Mouse (Mus musculus): ENCODE measurements around the gene Ppfibp1. TPM values are rescaled to one million over a fixed set of nuclear protein-coding genes. Genes with fewer than 3 reads are reported as not detected.

Ppfibp1 gene
- polyA plus RNA-seq, 1 experiment: 15.5 TPM

GRCm38 (mm10) chr6:147042291-147043290, 154.3 kb downstream of the Ppfibp1 start, which contains the start of gene Mrps35:
TSS of gene Mrps35 (plus strand) at chr6:147042764.
- Histone ChIP-seq H3K27ac (ENCODE audit: control insufficient read depth, insufficient read depth, low read depth, low read length, poor library complexity) (peak within 1 kb of the TSS; percentile 75), H3K4me1 (ENCODE audit: control insufficient read depth, insufficient read depth, low read length) (peaks cover 1% of the 10 kb centered on the region; the same call in 1 of the 2 replicates), H3K4me3 (replicated peaks; ENCODE audit: control insufficient read depth, low read depth, low read length) (peak within 1 kb of the TSS; percentile 86)
- WGBS: 4% methylated on average over 66 of the region's 66 CpGs
- TF ChIP-seq POLR2A (IDR thresholded peaks at IDR 0.05; ENCODE audit: borderline replicate concordance, control insufficient read depth, low read depth, low read length): peak; percentile 84
- TF ChIP-seq CTCF (IDR thresholded peaks at IDR 0.05; ENCODE audit: control insufficient read depth, insufficient read depth, low read length): 0 out of 2 replicates have a peak, but pooled peaks have one; percentile 2

DNA sequence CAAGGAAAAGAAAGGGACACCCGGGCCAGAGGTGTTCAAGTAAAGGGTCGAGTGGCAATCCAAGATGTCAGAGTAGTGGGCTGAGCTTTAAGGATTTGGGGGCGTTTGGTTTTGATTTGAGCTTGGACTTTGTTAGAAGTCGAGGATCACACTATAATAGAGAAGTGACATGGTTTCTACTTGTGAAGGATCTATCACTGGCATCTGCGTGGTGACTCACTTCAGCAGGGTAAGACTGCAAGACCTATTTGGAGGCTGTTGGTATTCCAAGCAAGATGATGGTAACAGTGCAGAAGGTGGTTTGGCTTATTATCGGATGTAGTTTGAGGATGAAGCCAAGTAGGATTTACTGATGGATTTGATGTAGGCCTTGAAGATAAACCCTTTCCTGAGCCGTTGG, 155.3 kb downstream of the Ppfibp1 start:
- peaks cover 1% of the 10 kb centered on the region; the same call in 1 of the 2 replicates for H3K4me1 ChIP-seq (ENCODE audit: control insufficient read depth, insufficient read depth, low read length)
- WGBS: 42% methylated on average over 7 of the region's 7 CpGs
- TF ChIP-seq CTCF (IDR thresholded peaks at IDR 0.05; ENCODE audit: control insufficient read depth, insufficient read depth, low read length) (no peak), POLR2A (IDR thresholded peaks at IDR 0.05; ENCODE audit: borderline replicate concordance, control insufficient read depth, low read depth, low read length) (no peak)
- no peak overlapping the region for H3K4me3 ChIP-seq (replicated peaks; ENCODE audit: control insufficient read depth, low read depth, low read length)
- no peak overlapping the region for H3K27ac ChIP-seq (ENCODE audit: control insufficient read depth, insufficient read depth, low read depth, low read length, poor library complexity)

DNA sequence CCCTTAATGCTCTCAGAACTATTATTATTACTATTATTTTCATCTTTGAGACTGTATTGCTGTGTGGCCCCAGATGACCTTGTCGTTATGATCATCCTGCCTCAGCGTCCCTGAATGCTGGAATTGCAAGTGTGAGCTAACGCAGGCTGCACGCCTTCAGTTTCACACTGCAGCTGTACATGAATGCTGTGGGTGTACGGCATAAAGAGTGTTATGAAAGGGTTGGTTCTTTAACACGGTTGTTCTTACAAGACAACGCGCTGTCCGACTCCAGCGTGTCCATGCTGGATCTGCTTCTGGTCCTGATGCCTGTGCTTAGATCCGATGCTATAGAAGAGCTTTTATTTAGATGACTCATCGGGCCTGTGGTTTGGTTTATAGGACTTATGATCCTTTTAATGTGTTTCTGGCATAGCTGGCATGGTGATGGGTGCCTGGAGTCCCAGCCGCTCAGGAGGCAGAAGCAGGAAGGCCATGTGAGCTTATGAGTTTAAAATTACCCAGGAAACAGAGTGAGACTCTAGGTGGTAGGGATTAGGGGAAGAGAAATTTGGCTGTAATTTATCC, 161.0 kb downstream of the Ppfibp1 start:
- no peak overlapping the region for H3K4me3 ChIP-seq (replicated peaks; ENCODE audit: control insufficient read depth, low read depth, low read length)
- H3K27ac ChIP-seq (ENCODE audit: control insufficient read depth, insufficient read depth, low read depth, low read length, poor library complexity): no peak overlapping the region
- 90% methylated on average over 13 of the region's 13 CpGs for WGBS
- H3K4me1 ChIP-seq (ENCODE audit: control insufficient read depth, insufficient read depth, low read length): peaks cover 3% of the 10 kb centered on the region
- TF ChIP-seq POLR2A (IDR thresholded peaks at IDR 0.05; ENCODE audit: borderline replicate concordance, control insufficient read depth, low read depth, low read length): no peak
- TF ChIP-seq CTCF (IDR thresholded peaks at IDR 0.05; ENCODE audit: control insufficient read depth, insufficient read depth, low read length): no peak

GRCm38 (mm10) chr6:147051666-147052065, 163.4 kb downstream of the Ppfibp1 start:
- 45% methylated on average over 8 of the region's 8 CpGs for WGBS
- H3K27ac ChIP-seq (ENCODE audit: control insufficient read depth, insufficient read depth, low read depth, low read length, poor library complexity): peak overlapping the region; percentile 74
- H3K4me1 ChIP-seq (ENCODE audit: control insufficient read depth, insufficient read depth, low read length): peaks cover 3% of the 10 kb centered on the region
- H3K4me3 ChIP-seq (replicated peaks; ENCODE audit: control insufficient read depth, low read depth, low read length): no peak overlapping the region
- TF ChIP-seq CTCF (IDR thresholded peaks at IDR 0.05; ENCODE audit: control insufficient read depth, insufficient read depth, low read length): no peak
- TF ChIP-seq POLR2A (IDR thresholded peaks at IDR 0.05; ENCODE audit: borderline replicate concordance, control insufficient read depth, low read depth, low read length): no peak

GRCm38 (mm10) chr6:147052440-147052839, 164.2 kb downstream of the Ppfibp1 start:
- H3K4me1 ChIP-seq (ENCODE audit: control insufficient read depth, insufficient read depth, low read length): peaks cover 3% of the 10 kb centered on the region
- H3K27ac ChIP-seq (ENCODE audit: control insufficient read depth, insufficient read depth, low read depth, low read length, poor library complexity): peak overlapping the region; percentile 74; the same call in 1 of the 2 replicates
- WGBS: 65% methylated on average over 9 of the region's 9 CpGs
- H3K4me3 ChIP-seq (replicated peaks; ENCODE audit: control insufficient read depth, low read depth, low read length): no peak overlapping the region
- TF ChIP-seq CTCF (IDR thresholded peaks at IDR 0.05; ENCODE audit: control insufficient read depth, insufficient read depth, low read length): no peak
- no peak for TF ChIP-seq POLR2A (IDR thresholded peaks at IDR 0.05; ENCODE audit: borderline replicate concordance, control insufficient read depth, low read depth, low read length)

DNA sequence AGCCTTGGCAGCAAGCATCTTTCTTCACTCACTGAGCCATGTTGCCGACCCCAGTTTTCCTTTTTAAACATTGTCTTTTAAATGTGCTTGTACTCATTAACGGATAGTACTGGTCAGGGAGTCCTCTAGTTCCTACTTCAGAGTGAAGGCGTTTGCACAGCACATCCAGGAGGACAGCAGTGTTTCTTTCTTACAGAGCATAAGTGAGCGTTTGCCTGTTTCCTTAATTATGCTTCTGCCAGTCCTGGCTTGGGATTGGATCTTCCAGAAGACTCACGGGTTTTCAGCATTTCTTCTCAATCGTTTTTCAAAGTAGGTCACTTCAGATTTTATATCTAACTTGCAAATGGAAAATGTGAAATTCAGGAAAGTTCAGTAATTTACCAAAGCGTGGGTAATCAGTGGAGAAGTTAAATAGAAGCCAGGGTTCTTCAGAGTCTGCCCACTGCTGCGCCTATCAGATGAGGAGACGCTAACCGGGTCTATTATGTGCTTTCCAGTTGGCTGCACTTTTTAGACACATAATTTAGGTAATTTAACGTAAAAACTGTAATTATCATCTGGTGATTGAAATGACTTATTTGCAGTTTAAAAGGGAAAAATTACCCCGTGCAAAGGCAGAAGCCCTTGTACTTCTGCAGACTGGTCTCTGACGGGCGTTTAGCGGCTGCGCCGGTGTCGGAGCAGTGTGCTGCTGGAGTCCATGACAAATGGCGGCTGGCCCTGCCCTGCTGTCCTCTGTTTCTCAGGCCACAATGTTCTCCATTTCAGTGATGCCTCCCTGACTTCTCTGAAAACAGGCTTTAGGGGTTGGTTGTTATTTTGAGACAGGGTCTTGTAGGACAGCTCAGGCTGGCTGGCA, 165.7 kb downstream of the Ppfibp1 start:
- WGBS: 91% methylated on average over 19 of the region's 19 CpGs
- H3K4me3 ChIP-seq (replicated peaks; ENCODE audit: control insufficient read depth, low read depth, low read length): no peak overlapping the region
- TF ChIP-seq CTCF (IDR thresholded peaks at IDR 0.05; ENCODE audit: control insufficient read depth, insufficient read depth, low read length) (no peak), POLR2A (IDR thresholded peaks at IDR 0.05; ENCODE audit: borderline replicate concordance, control insufficient read depth, low read depth, low read length) (no peak)
- no peak overlapping the region for H3K27ac ChIP-seq (ENCODE audit: control insufficient read depth, insufficient read depth, low read depth, low read length, poor library complexity)
- H3K4me1 ChIP-seq (ENCODE audit: control insufficient read depth, insufficient read depth, low read length): peaks cover 3% of the 10 kb centered on the region

DNA sequence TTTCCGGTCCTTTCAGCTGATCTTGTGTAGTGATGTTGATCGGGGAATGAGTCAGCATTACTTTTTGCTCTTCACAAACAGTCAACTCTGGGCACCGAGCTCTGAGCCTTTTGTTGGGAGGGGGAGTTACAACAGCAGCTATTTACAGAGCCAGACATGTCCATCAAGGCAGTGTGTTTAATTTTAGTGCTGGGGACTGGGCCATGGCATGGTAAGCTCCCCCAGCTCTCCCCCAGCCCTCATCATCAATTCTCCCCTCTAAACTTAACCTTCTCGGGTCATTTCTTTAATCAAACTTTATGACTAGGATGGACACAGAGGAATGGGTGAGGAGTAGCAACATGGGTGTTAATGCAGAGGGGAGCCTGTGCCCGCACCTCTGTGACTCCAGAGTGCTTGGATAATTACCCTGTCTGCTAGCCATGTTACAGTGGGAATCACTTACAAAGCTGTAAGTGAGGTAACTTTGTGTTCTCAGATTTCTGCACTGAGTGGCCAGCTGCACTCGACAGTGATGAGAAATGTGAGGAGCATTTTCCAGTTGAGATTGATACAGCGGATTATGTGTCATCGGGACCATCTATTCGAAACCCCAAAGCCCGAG, 167.2 kb downstream of the Ppfibp1 start:
- H3K4me1 ChIP-seq (ENCODE audit: control insufficient read depth, insufficient read depth, low read length): peaks cover 3% of the 10 kb centered on the region
- TF ChIP-seq CTCF (IDR thresholded peaks at IDR 0.05; ENCODE audit: control insufficient read depth, insufficient read depth, low read length) (no peak), POLR2A (IDR thresholded peaks at IDR 0.05; ENCODE audit: borderline replicate concordance, control insufficient read depth, low read depth, low read length) (no peak)
- no peak overlapping the region for H3K4me3 ChIP-seq (replicated peaks; ENCODE audit: control insufficient read depth, low read depth, low read length)
- 80% methylated on average over 10 of the region's 10 CpGs for WGBS
- H3K27ac ChIP-seq (ENCODE audit: control insufficient read depth, insufficient read depth, low read depth, low read length, poor library complexity): peak overlapping the region; percentile 18; the same call in 1 of the 2 replicates
